Mouse (Mus musculus) neural tube, embryonic 11.5 days (tissue): ENCODE data around the gene Tctn1. TPM values are rescaled to one million over a fixed set of nuclear protein-coding genes. Genes with fewer than 3 reads are reported as not detected.
A peak's percentile ranks its signal among the peaks of the same experiment; 100 is the strongest.

Experiments used
- ATAC-seq: fragments of 200-750 bp; cut with Nextera tagmentation; 2 replicates; pipeline ENCODE4 v1.8.0; 2017; ENCODE audit warnings: moderate number of reproducible peaks, mild to moderate bottlenecking, moderate TSS enrichment, moderate library complexity; ENCODE audit not compliant: insufficient read depth, low FRiP score, low TSS enrichment
- DNase-seq: peaks from one replicate; pipeline ENCODE4 v3.0.0-alpha.2; 2015; ENCODE audit warnings: low spot score
- H3K27ac ChIP-seq: fragments of 300-500 bp; sonication (generic); 2 replicates; pipeline ENCODE4 v1.5.1; 2014; ENCODE audit warnings: low read depth, mild to moderate bottlenecking, low read length
- H3K27me3 ChIP-seq: fragments of 300-500 bp; sonication (generic); 2 replicates; pipeline ENCODE4 v1.6.1; 2014; ENCODE audit warnings: mild to moderate bottlenecking, low read length, mixed read lengths; ENCODE audit not compliant: control insufficient read depth, insufficient read depth
- H3K36me3 ChIP-seq: fragments of 300-500 bp; sonication (generic); 2 replicates; pipeline ENCODE4 v1.6.1; 2014; ENCODE audit warnings: mild to moderate bottlenecking, low read length, moderate library complexity, mixed read lengths; ENCODE audit not compliant: control insufficient read depth, insufficient read depth
- H3K4me1 ChIP-seq: fragments of 300-500 bp; sonication (generic); 2 replicates; pipeline ENCODE4 v1.6.1; 2014; ENCODE audit warnings: low read length, mixed read lengths; ENCODE audit not compliant: control insufficient read depth, insufficient read depth
- H3K4me2 ChIP-seq: fragments of 300-500 bp; sonication (generic); 2 replicates; pipeline ENCODE4 v1.6.1; 2014; ENCODE audit warnings: low read depth, mild to moderate bottlenecking, moderate library complexity
- H3K4me3 ChIP-seq: fragments of 300-500 bp; sonication (generic); 2 replicates; pipeline ENCODE4 v1.5.1; 2014; ENCODE audit warnings: low read depth, low read length
- H3K9ac ChIP-seq: fragments of 300-500 bp; sonication (generic); 2 replicates; pipeline ENCODE4 v1.6.1; 2014; ENCODE audit warnings: mild to moderate bottlenecking, low read length
- H3K9me3 ChIP-seq: fragments of 300-500 bp; sonication (generic); 2 replicates; pipeline ENCODE4 v1.6.1; 2016; ENCODE audit warnings: low read length; ENCODE audit not compliant: control insufficient read depth
- WGBS: fragments of 180-500 bp; shearing (Covaris S2); extraction: QIAGEN DNeasy Blood & Tissue Kit; methylation state at CpG from one replicate; pipeline ENCODE4 v1.1.7; 2014; 5-methylcytosine and 5-hydroxymethylcytosine counted together
- polyA plus RNA-seq: library from polyadenylated mRNA; unstranded; fragments of >200 nt; fragmentation: Nextera tagmentation; extraction: Ambion mirVana; gene quantifications from 2 replicates; pipeline ENCODE4 v1.2.1, GENCODE M21; 2014

Tctn1 gene
- polyA plus RNA-seq, 1 experiment from 2014 or later: 4.5 TPM

- no peak overlapping the region for H3K9ac ChIP-seq
- no peak overlapping the region for H3K27ac ChIP-seq
- no peaks in the 10 kb centered on the region for H3K27me3 ChIP-seq
- H3K36me3 ChIP-seq: peaks cover 2% of the 10 kb centered on the region; the same call in 1 of the 2 replicates
- 94% methylated on average over 4 of the region's 4 CpGs for WGBS
- peaks cover 5% of the 10 kb centered on the region; the same call in 1 of the 2 replicates for H3K4me1 ChIP-seq
- DNase-seq (no peak), ATAC-seq (no peak)
- H3K4me2 ChIP-seq: no peak overlapping the region
- no peak overlapping the region for H3K4me3 ChIP-seq
- no peaks in the 10 kb centered on the region for H3K9me3 ChIP-seq
These were observed 24.0 kb upstream of the Tctn1 start for GRCm38 (mm10) chr5:122288147-122288811.

- Histone ChIP-seq H3K4me1 (peaks cover 5% of the 10 kb centered on the region; the same call in 1 of the 2 replicates), H3K9ac (no peak overlapping the region), H3K27ac (no peak overlapping the region), H3K36me3 (peaks cover 2% of the 10 kb centered on the region; the same call in 1 of the 2 replicates), H3K27me3 (no peaks in the 10 kb centered on the region), H3K9me3 (no peaks in the 10 kb centered on the region), H3K4me2 (no peak overlapping the region), H3K4me3 (no peak overlapping the region)
- ATAC-seq (no peak), DNase-seq (no peak)
- WGBS: 88% methylated on average over 4 of the region's 4 CpGs
These were observed 22.8 kb upstream of the Tctn1 start for GRCm38 (mm10) chr5:122287026-122287425.

GRCm38 (mm10) chr5:122286191-122286590, 21.9 kb upstream of the Tctn1 start:
- Histone ChIP-seq H3K9ac (no peak overlapping the region), H3K4me1 (peaks cover 5% of the 10 kb centered on the region; the same call in 1 of the 2 replicates), H3K4me2 (no peak overlapping the region), H3K4me3 (no peak overlapping the region), H3K27ac (no peak overlapping the region), H3K9me3 (no peaks in the 10 kb centered on the region), H3K27me3 (no peaks in the 10 kb centered on the region), H3K36me3 (peaks cover 2% of the 10 kb centered on the region; the same call in 1 of the 2 replicates)
- no peak for ATAC-seq
- no peak for DNase-seq
- WGBS: 87% methylated on average over 10 of the region's 10 CpGs

- Histone ChIP-seq H3K4me2 (peak overlapping the region; percentile 99), H3K4me1 (peaks cover 5% of the 10 kb centered on the region; the same call in 1 of the 2 replicates), H3K36me3 (peaks cover 2% of the 10 kb centered on the region; the same call in 1 of the 2 replicates), H3K9ac (no peak overlapping the region), H3K4me3 (peak overlapping the region; percentile 94), H3K27me3 (no peaks in the 10 kb centered on the region), H3K9me3 (no peaks in the 10 kb centered on the region), H3K27ac (no peak overlapping the region)
- DNase-seq (no peak), ATAC-seq (no peak)
- 53% methylated on average over 7 of the region's 7 CpGs for WGBS
These were observed 21.5 kb upstream of the Tctn1 start for GRCm38 (mm10) chr5:122285767-122286150.

GRCm38 (mm10) chr5:122285029-122285766, 20.9 kb upstream of the Tctn1 start:
- H3K9ac ChIP-seq: peak overlapping the region; percentile 79
- H3K27me3 ChIP-seq: no peaks in the 10 kb centered on the region
- H3K4me2 ChIP-seq: peak overlapping the region; percentile 99
- no peak overlapping the region for H3K27ac ChIP-seq
- H3K4me1 ChIP-seq: peaks cover 5% of the 10 kb centered on the region; the same call in 1 of the 2 replicates
- H3K36me3 ChIP-seq: peaks cover 2% of the 10 kb centered on the region; the same call in 1 of the 2 replicates
- ATAC-seq (no peak; the same call in 1 of the 2 replicates), DNase-seq (peak; percentile 49)
- under 1% methylated on average over 34 of the region's 34 CpGs for WGBS
- H3K4me3 ChIP-seq: peak overlapping the region; percentile 94
- H3K9me3 ChIP-seq: no peaks in the 10 kb centered on the region

GRCm38 (mm10) chr5:122284183-122285028, 20.1 kb upstream of the Tctn1 start, which contains the start of gene Pptc7:
Pptc7 (plus strand) TSS chr5:122284365.
- H3K9me3 ChIP-seq: no peaks in the 10 kb centered on the region
- H3K9ac ChIP-seq: peak within 1 kb of the TSS; percentile 79
- peak within 1 kb of the TSS; percentile 94 for H3K4me3 ChIP-seq
- DNase-seq (peak; percentile 92), ATAC-seq (peak; percentile 93)
- WGBS: under 1% methylated on average over 82 of the region's 114 CpGs
- peaks cover 5% of the 10 kb centered on the region; the same call in 1 of the 2 replicates for H3K4me1 ChIP-seq
- peak within 1 kb of the TSS; percentile 99 for H3K4me2 ChIP-seq
- H3K27ac ChIP-seq: peak within 1 kb of the TSS; percentile 67
- H3K27me3 ChIP-seq: no peaks in the 10 kb centered on the region
- H3K36me3 ChIP-seq: peaks cover 2% of the 10 kb centered on the region; the same call in 1 of the 2 replicates

GRCm38 (mm10) chr5:122283828-122284182, 19.5 kb upstream of the Tctn1 start:
- Histone ChIP-seq H3K9ac (no peak overlapping the region), H3K4me1 (peaks cover 5% of the 10 kb centered on the region; the same call in 1 of the 2 replicates), H3K36me3 (peaks cover 2% of the 10 kb centered on the region; the same call in 1 of the 2 replicates), H3K27me3 (no peaks in the 10 kb centered on the region), H3K4me3 (no peak overlapping the region), H3K9me3 (no peaks in the 10 kb centered on the region), H3K27ac (no peak overlapping the region), H3K4me2 (no peak overlapping the region)
- DNase-seq: no peak
- ATAC-seq: no peak
- WGBS: 30% methylated on average over 2 of the region's 2 CpGs

- no peak for ATAC-seq
These were observed 16.7 kb upstream of the Tctn1 start for GRCm38 (mm10) chr5:122280827-122281462.

More at GRCm38 (mm10) chr5:122280827-122281462, 16.7 kb upstream of the Tctn1 start:
- H3K27ac ChIP-seq: no peak overlapping the region
- 47% methylated on average over 19 of the region's 19 CpGs for WGBS
- H3K9me3 ChIP-seq: no peaks in the 10 kb centered on the region
- H3K36me3 ChIP-seq: no peaks in the 10 kb centered on the region
- no peak overlapping the region for H3K4me3 ChIP-seq
- no peak overlapping the region for H3K9ac ChIP-seq
- no peak for DNase-seq
- no peaks in the 10 kb centered on the region for H3K27me3 ChIP-seq
- H3K4me2 ChIP-seq: no peak overlapping the region
- H3K4me1 ChIP-seq: peaks cover 5% of the 10 kb centered on the region; the same call in 1 of the 2 replicates
